Mouse (Mus musculus) midbrain, embryonic 16.5 days (tissue): Measurements from ENCODE around the gene Myef2. TPM values are rescaled to one million over a fixed set of nuclear protein-coding genes. Genes with fewer than 3 reads are reported as not detected.

Experiments
- ATAC-seq: fragments of 200-750 bp; cut with Nextera tagmentation; 2 replicates; pipeline ENCODE4 v1.8.0; 2017; ENCODE audit warnings: moderate TSS enrichment
- H3K27ac ChIP-seq: fragments of 300-500 bp; sonication (generic); 2 replicates; pipeline ENCODE4 v1.5.1; 2014; ENCODE audit warnings: mild to moderate bottlenecking, low read length, mixed read lengths
- H3K27me3 ChIP-seq: fragments of 300-500 bp; sonication (generic); 2 replicates; pipeline ENCODE4 v1.6.1; 2014; ENCODE audit warnings: low read depth, low read length, mixed read lengths; ENCODE audit not compliant: control insufficient read depth, insufficient read depth
- H3K36me3 ChIP-seq: fragments of 300-500 bp; sonication (generic); 2 replicates; pipeline ENCODE4 v1.6.1; 2014; ENCODE audit warnings: mild to moderate bottlenecking, low read length, moderate library complexity, mixed read lengths; ENCODE audit not compliant: control insufficient read depth, insufficient read depth
- H3K4me1 ChIP-seq: fragments of 300-500 bp; sonication (generic); 2 replicates; pipeline ENCODE4 v1.6.1; 2014; ENCODE audit warnings: mild to moderate bottlenecking, low read length, mixed read lengths; ENCODE audit not compliant: control insufficient read depth, insufficient read depth
- H3K4me2 ChIP-seq: fragments of 300-500 bp; sonication (generic); 2 replicates; pipeline ENCODE4 v1.6.1; 2014; ENCODE audit warnings: mild to moderate bottlenecking, low read length, mixed read lengths
- H3K4me3 ChIP-seq: fragments of 300-500 bp; sonication (generic); 2 replicates; pipeline ENCODE4 v1.5.1; 2014; ENCODE audit warnings: low read depth, mild to moderate bottlenecking, low read length, moderate library complexity, mixed read lengths
- H3K9ac ChIP-seq: fragments of 300-500 bp; sonication (generic); 2 replicates; pipeline ENCODE4 v1.6.1; 2014; ENCODE audit warnings: low read depth, low read length, mixed read lengths
- H3K9me3 ChIP-seq: fragments of 300-500 bp; sonication (generic); replicated peaks from 2 replicates; pipeline ENCODE4 v1.6.1; 2014; ENCODE audit warnings: mild to moderate bottlenecking, low read length, mixed read lengths; ENCODE audit not compliant: control insufficient read depth, poor library complexity, severe bottlenecking
- WGBS: fragments of 180-500 bp; shearing (Covaris S2); extraction: QIAGEN DNeasy Blood & Tissue Kit; methylation state at CpG from one replicate; pipeline ENCODE4 v1.1.7; 2014; 5-methylcytosine and 5-hydroxymethylcytosine counted together
- polyA plus RNA-seq: library from polyadenylated mRNA; unstranded; fragments of >200 nt; fragmentation: Nextera tagmentation; extraction: Ambion mirVana; gene quantifications from 2 replicates; pipeline ENCODE4 v1.2.1, GENCODE M21; 2015

Myef2 gene
- polyA plus RNA-seq = 201 and 221 TPM in 2 replicates

DNA sequence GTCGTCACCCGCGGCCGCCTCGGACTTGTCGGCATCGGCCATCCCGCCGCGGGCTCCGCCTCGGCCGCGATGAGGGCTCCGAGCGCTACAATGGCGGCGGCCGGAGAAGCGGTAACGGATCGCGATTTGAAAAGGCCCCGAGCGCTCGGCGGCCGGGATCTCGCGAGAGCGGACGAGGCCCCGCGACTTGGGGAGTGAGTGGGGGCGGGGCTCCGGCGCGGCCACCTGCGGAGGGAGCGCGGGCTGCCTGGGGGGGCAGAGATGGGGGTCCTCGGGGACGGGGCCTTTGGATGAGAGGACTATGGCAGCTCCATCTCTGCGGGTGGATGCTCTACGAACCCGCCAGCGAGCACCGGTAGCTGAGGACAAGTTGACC lies at the start of gene Myef2:
Myef2 (minus strand) TSS at position 185 of the 376 bp plus-strand sequence.
- peak within 1 kb of the TSS; percentile 96 for H3K9ac ChIP-seq
- no peaks in the 10 kb centered on the region for H3K27me3 ChIP-seq
- no peaks in the 10 kb centered on the region for H3K36me3 ChIP-seq
- peak within 1 kb of the TSS; percentile 88 for H3K4me2 ChIP-seq
- under 1% methylated on average over 35 of the region's 48 CpGs for WGBS
- H3K4me1 ChIP-seq = peaks cover 26% of the 10 kb centered on the region
- H3K27ac ChIP-seq = peak within 1 kb of the TSS; percentile 97
- H3K9me3 ChIP-seq = no peaks in the 10 kb centered on the region
- peak within 1 kb of the TSS; percentile 80 for H3K4me3 ChIP-seq
- ATAC-seq = peak; percentile 90

DNA sequence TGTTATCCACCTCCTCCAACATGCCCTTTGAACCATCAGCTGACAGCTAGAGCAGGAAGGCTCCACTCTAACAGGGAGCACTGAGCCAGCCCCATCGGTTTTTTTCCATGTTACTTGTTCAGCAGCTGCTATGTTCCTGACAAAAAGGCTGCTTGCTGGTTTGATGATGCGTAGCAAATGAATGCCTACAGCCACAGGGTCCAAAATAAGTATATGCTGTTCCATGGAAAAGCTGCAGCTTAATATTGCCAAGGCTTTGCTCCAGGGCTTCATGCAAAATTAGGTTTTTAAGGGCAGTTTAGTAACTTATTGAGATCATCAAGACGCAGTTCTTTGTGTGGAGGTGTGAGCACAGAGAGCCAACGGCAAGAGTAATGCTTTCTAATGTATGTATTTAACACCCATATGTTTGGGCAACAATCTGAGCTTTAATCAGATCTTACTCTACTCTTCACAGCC lies 38.6 kb upstream of the Myef2 start:
- no peak overlapping the region for H3K27ac ChIP-seq
- no peaks in the 10 kb centered on the region for H3K36me3 ChIP-seq
- H3K27me3 ChIP-seq = no peaks in the 10 kb centered on the region
- H3K4me2 ChIP-seq = no peak overlapping the region
- H3K9ac ChIP-seq = no peak overlapping the region
- no peak for ATAC-seq
- H3K9me3 ChIP-seq = no peaks in the 10 kb centered on the region
- H3K4me1 ChIP-seq = no peaks in the 10 kb centered on the region
- H3K4me3 ChIP-seq = no peak overlapping the region
- WGBS = 45% methylated on average over 4 of the region's 4 CpGs

- H3K36me3 ChIP-seq = no peaks in the 10 kb centered on the region
- no peaks in the 10 kb centered on the region for H3K9me3 ChIP-seq
- ATAC-seq = no peak
- no peak overlapping the region for H3K4me3 ChIP-seq
- 19% methylated on average over 2 of the region's 2 CpGs for WGBS
- H3K4me1 ChIP-seq = no peaks in the 10 kb centered on the region
- no peak overlapping the region for H3K27ac ChIP-seq
- H3K27me3 ChIP-seq = no peaks in the 10 kb centered on the region
- no peak overlapping the region for H3K9ac ChIP-seq
- H3K4me2 ChIP-seq = no peak overlapping the region
Measured at GRCm38 (mm10) chr2:125155504-125155903, 32.0 kb upstream of the Myef2 start.

GRCm38 (mm10) chr2:125154294-125154693 lies 30.8 kb upstream of the Myef2 start:
- H3K4me3 ChIP-seq = no peak overlapping the region
- no peaks in the 10 kb centered on the region for H3K9me3 ChIP-seq
- ATAC-seq = no peak
- no peak overlapping the region for H3K4me2 ChIP-seq
- H3K36me3 ChIP-seq = no peaks in the 10 kb centered on the region
- no peaks in the 10 kb centered on the region for H3K27me3 ChIP-seq
- 85% methylated on average over 9 of the region's 9 CpGs for WGBS
- no peak overlapping the region for H3K27ac ChIP-seq
- no peak overlapping the region for H3K9ac ChIP-seq
- no peaks in the 10 kb centered on the region for H3K4me1 ChIP-seq

GRCm38 (mm10) chr2:125152388-125152787 lies 28.9 kb upstream of the Myef2 start, which contains the start of gene Slc12a1:
Gene Slc12a1 (plus strand): TSS chr2:125152505.
- WGBS = 92% methylated on average over 6 of the region's 6 CpGs
- no peak within 1 kb of the TSS for H3K27ac ChIP-seq
- no peaks in the 10 kb centered on the region for H3K27me3 ChIP-seq
- no peak for ATAC-seq
- no peak within 1 kb of the TSS for H3K4me3 ChIP-seq
- no peaks in the 10 kb centered on the region for H3K9me3 ChIP-seq
- H3K9ac ChIP-seq = no peak within 1 kb of the TSS
- no peaks in the 10 kb centered on the region for H3K36me3 ChIP-seq
- no peak within 1 kb of the TSS for H3K4me2 ChIP-seq
- no peaks in the 10 kb centered on the region for H3K4me1 ChIP-seq

DNA sequence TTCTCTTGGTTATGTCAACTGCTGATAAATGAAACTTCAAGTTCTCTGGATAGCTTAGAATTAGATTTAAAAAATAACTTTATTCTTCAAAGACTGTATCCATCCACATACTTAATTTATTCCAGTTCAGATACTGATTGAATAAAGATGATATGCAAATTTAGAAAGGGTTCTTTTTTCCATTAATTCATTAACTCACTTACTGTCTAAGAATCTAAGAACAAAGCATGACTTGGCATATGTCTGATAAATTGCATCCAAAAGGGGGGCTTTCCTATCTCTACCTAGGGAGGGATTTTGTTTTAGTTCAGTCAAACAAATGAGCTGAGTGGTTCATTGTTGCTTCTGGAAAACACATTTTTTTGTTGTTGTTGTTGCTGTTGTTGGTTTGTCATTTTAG lies 18.9 kb upstream of the Myef2 start:
- Histone ChIP-seq H3K4me2 (no peak overlapping the region), H3K36me3 (no peaks in the 10 kb centered on the region), H3K27ac (no peak overlapping the region), H3K9ac (no peak overlapping the region), H3K4me1 (peaks cover 4% of the 10 kb centered on the region; the same call in 1 of the 2 replicates), H3K27me3 (no peaks in the 10 kb centered on the region), H3K4me3 (no peak overlapping the region), H3K9me3 (no peaks in the 10 kb centered on the region)
- 0 out of 2 replicates have a peak, but pooled peaks have one; percentile 32 for ATAC-seq

DNA sequence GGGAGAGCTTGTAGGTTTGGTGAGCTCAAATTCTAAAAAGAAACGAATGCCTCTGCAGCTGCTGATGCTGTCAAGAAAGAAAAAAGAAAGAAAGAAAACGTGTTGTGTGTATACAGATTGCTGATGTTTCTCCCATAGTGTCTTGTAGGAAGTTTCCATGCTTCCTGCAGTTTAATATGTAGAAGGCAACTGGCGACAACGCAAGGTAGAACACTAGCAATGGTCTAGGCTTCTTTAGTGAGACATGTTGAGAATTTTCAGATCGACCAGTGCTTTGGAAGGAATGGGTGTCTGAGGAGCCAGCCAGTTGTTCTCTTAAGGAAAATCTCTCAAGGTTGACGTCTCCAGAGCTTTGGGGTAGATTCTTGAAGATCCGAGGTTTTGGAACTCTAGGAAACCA lies 13.4 kb upstream of the Myef2 start:
- Histone ChIP-seq H3K36me3 (no peaks in the 10 kb centered on the region), H3K4me2 (peak overlapping the region; percentile 71), H3K4me1 (peaks cover 5% of the 10 kb centered on the region), H3K4me3 (peak overlapping the region; percentile 59), H3K27me3 (no peaks in the 10 kb centered on the region), H3K27ac (peak overlapping the region; percentile 91), H3K9me3 (no peaks in the 10 kb centered on the region), H3K9ac (peak overlapping the region; percentile 76)
- WGBS = 27% methylated on average over 7 of the region's 7 CpGs
- ATAC-seq = peak; percentile 57

DNA sequence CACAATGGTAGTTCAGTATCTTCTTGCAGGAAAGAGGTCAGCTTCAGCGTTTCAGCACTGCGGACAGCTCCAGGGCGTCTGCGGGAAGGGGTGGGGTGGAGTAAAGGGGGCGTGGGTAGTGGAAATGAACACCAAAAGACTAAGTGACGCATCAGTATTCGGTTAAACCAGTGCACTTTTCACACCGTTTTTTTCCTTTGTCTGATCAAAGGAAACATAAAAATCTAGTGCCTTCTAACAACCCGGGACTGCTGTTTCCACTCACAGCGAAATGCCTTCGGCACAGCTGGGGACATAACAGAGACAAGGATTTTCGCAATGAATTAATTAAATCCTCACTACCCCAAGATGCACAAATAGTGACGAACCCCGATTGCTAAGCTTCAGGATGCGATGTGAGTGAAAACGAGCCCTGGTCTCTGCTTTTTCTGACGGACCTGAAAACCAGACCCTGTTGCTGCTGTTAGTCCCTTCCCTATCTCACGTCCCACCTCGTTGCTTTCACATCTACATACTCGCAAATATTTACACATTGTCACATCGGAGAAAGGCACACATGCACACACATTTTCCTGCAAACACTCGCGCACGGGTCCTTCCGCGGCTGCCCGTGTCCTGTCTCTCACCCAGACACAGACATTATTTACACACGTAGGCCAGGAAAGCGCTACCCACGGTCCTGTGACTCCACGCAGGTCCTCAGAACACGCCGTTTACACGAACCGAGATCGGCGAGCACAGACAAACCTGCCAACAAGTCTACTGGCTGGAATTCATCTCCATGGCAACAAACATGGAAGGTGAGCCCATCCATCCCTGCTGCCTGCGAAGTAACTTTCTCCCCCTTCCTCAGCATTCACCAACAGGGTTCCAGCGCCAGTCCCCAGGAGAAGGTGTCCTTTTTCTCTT lies 12.7 kb upstream of the Myef2 start, which contains the start of gene Ctxn2:
Ctxn2 (plus strand) TSS at position 790 of the 909 bp plus-strand sequence.
- H3K4me3 ChIP-seq = peak within 1 kb of the TSS; percentile 59
- H3K9ac ChIP-seq = peak within 1 kb of the TSS; percentile 76
- peak within 1 kb of the TSS; percentile 71 for H3K4me2 ChIP-seq
- peak within 1 kb of the TSS; percentile 91 for H3K27ac ChIP-seq
- no peaks in the 10 kb centered on the region for H3K27me3 ChIP-seq
- H3K36me3 ChIP-seq = no peaks in the 10 kb centered on the region
- no peaks in the 10 kb centered on the region for H3K9me3 ChIP-seq
- WGBS = under 1% methylated on average over 39 of the region's 39 CpGs
- ATAC-seq = peak; percentile 92
- H3K4me1 ChIP-seq = peaks cover 3% of the 10 kb centered on the region; the same call in 1 of the 2 replicates

- ATAC-seq = no peak
- no peaks in the 10 kb centered on the region for H3K36me3 ChIP-seq
- no peaks in the 10 kb centered on the region for H3K9me3 ChIP-seq
- 25% methylated on average over 4 of the region's 4 CpGs for WGBS
- H3K27me3 ChIP-seq = no peaks in the 10 kb centered on the region
- no peak overlapping the region for H3K27ac ChIP-seq
- H3K9ac ChIP-seq = no peak overlapping the region
- H3K4me3 ChIP-seq = no peak overlapping the region
- H3K4me2 ChIP-seq = no peak overlapping the region
- H3K4me1 ChIP-seq = peaks cover 3% of the 10 kb centered on the region; the same call in 1 of the 2 replicates
Measured at GRCm38 (mm10) chr2:125134113-125134512, 10.7 kb upstream of the Myef2 start.
